Mouse (Mus musculus) C2C12 (cell line): ENCODE data around the gene Nek2.

Experiments
- CTCF ChIP-seq: IDR thresholded peaks from one replicate; pipeline ENCODE4 v1.5.1; 2011; ENCODE audit not compliant: control insufficient read depth, insufficient read depth, insufficient read length
- MAX ChIP-seq: IDR thresholded peaks from one replicate; pipeline ENCODE4 v1.6.1; 2011; ENCODE audit warnings: mild to moderate bottlenecking, control low read depth
- MYOD1 ChIP-seq: IDR thresholded peaks from one replicate; pipeline ENCODE4 v1.6.1; 2011; ENCODE audit warnings: low read depth; ENCODE audit not compliant: control insufficient read depth, insufficient read length
- USF1 ChIP-seq: IDR thresholded peaks from one replicate; pipeline ENCODE4 v1.6.1; 2011; ENCODE audit warnings: low read depth, mild to moderate bottlenecking, control low read depth, moderate library complexity

GRCm38 (mm10) chr1:191807979-191808378 is 13.3 kb upstream of the Nek2 start:
- TF ChIP-seq CTCF, result no peak
- TF ChIP-seq USF1, result no peak
- no peak for TF ChIP-seq MYOD1
- no peak for TF ChIP-seq MAX
